Comparison of ENCODE assay signal across 30 mouse cellular contexts in the genomic region with DNA sequence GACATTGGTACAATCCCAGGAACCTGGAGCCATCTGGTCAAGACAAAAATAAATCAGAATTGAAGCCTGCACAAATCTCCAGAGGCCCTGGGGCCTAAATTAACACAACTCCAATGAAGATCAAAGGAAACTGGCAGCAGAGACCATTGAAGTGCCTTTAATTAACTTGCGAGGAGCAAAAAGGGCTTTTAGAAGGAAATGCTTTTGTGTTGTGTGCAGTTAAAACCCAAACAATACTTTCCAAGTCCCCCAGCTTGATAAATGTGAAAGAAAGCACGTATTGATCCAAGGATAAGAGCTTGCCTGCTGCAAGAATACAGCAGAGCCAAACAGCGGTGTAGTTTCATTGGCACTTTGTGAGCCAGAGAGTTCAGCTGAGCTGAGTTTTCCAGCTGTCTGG. TPM values are rescaled to one million over a fixed set of nuclear protein-coding genes. Genes with fewer than 3 reads are reported as not detected.
DNase-seq lines count a peak whose midpoint lies in the region; ATAC-seq and TF ChIP-seq lines count a peak whose summit lies in the region.
"Had no signal": no experiment of that assay in that cellular context is flagged by ENCODE, and none has a peak within 500 bp of the region (broad histone marks: within the 10 kb centered on the region; RNA-seq: fewer than 3 reads in every experiment).

No protein-coding gene starts in this region.

- no peak for ATAC-seq in forebrain, postnatal 0 days
- ATAC-seq in forebrain, embryonic 16.5 days, result no peak
- ATAC-seq: intestine, postnatal 0 days had no signal

- no peak overlapping the region for H3K9ac ChIP-seq in forebrain, postnatal 0 days
- no peak overlapping the region for H3K9ac ChIP-seq in forebrain, embryonic 16.5 days (replicated peaks; ENCODE audit: low read depth, low read length)
- H3K9ac ChIP-seq: embryonic facial prominence, embryonic 15.5 days; heart, embryonic 12.5 days; hindbrain, embryonic 13.5 days; liver, embryonic 14.5 days; neural tube, embryonic 13.5 days; stomach, embryonic 15.5 days had no signal

- DNase-seq in cerebellum, adult 11-12 months, result peak; percentile 3
- no peak for DNase-seq in cerebellum, adult 8-10 months
- peak; percentile 0 for DNase-seq in forebrain, postnatal 0 days
- peak; percentile 12 for DNase-seq in embryo, embryonic 10.5 days (ENCODE audit: low spot score)
- DNase-seq in testis, postnatal 14 days (ENCODE audit: low spot score), result no peak
- DNase-seq in embryonic facial prominence, embryonic 10.5 days (ENCODE audit: low spot score), result no peak
- DNase-seq: adrenal gland, adult 8-10 months; cerebellum, postnatal 25 days; heart, adult 2 months; heart, postnatal 4 days; kidney, adult 9 months; kidney, postnatal 14 days; layer of hippocampus, adult 9-11 months; liver; lung, adult 2 months; lung, postnatal 10 days; right cerebral cortex, postnatal 14 days; thymus, postnatal 14 days had no signal

- no peaks in the 10 kb centered on the region for H3K36me3 ChIP-seq in forebrain, postnatal 0 days (ENCODE audit: insufficient read depth)
- no peaks in the 10 kb centered on the region for H3K36me3 ChIP-seq in forebrain, embryonic 16.5 days (ENCODE audit: control insufficient read depth, insufficient read depth)
- no peaks in the 10 kb centered on the region for H3K36me3 ChIP-seq in embryonic facial prominence, embryonic 10.5 days (replicated peaks)
- H3K36me3 ChIP-seq: embryonic facial prominence, embryonic 15.5 days; heart, embryonic 12.5 days; hindbrain, embryonic 13.5 days; neural tube, embryonic 13.5 days; stomach, embryonic 15.5 days had no signal

- WGBS in forebrain, postnatal 0 days, result 21% methylated on average over 3 of the region's 3 CpGs
- WGBS in forebrain, embryonic 16.5 days, result 24% methylated on average over 3 of the region's 3 CpGs
- 39% methylated on average over 3 of the region's 3 CpGs for WGBS in embryonic facial prominence, embryonic 10.5 days

- H3K4me2 ChIP-seq in forebrain, postnatal 0 days (ENCODE audit: low read depth), result no peak overlapping the region
- H3K4me2 ChIP-seq in forebrain, embryonic 16.5 days (ENCODE audit: low read length), result no peak overlapping the region
- H3K4me2 ChIP-seq: embryonic facial prominence, embryonic 15.5 days; heart, embryonic 12.5 days; hindbrain, embryonic 13.5 days; midbrain, embryonic 11.5 days; neural tube, embryonic 13.5 days; stomach, embryonic 15.5 days had no signal

- no peaks in the 10 kb centered on the region for H3K9me3 ChIP-seq in forebrain, postnatal 0 days (ENCODE audit: low read length)
- no peaks in the 10 kb centered on the region for H3K9me3 ChIP-seq in forebrain, embryonic 16.5 days (ENCODE audit: control insufficient read depth, low read length)
- H3K9me3 ChIP-seq in embryonic facial prominence, embryonic 10.5 days, result no peaks in the 10 kb centered on the region
- H3K9me3 ChIP-seq: embryonic facial prominence, embryonic 15.5 days; heart, embryonic 12.5 days; hindbrain, embryonic 13.5 days; neural tube, embryonic 13.5 days; stomach, embryonic 15.5 days had no signal

- no peak overlapping the region for H3K4me3 ChIP-seq in forebrain, postnatal 0 days (ENCODE audit: low read depth, low read length)
- no peak overlapping the region for H3K4me3 ChIP-seq in forebrain, embryonic 16.5 days (replicated peaks; ENCODE audit: low read length)
- H3K4me3 ChIP-seq in embryonic facial prominence, embryonic 10.5 days, result no peak overlapping the region
- H3K4me3 ChIP-seq: embryonic facial prominence, embryonic 15.5 days; heart, adult 2 months; heart, embryonic 12.5 days; hindbrain, embryonic 13.5 days; neural tube, embryonic 13.5 days; stomach, embryonic 15.5 days had no signal

- H3K27ac ChIP-seq in forebrain, postnatal 0 days (ENCODE audit: low read depth, low read length), result no peak overlapping the region
- H3K27ac ChIP-seq in forebrain, embryonic 16.5 days (ENCODE audit: low read length), result no peak overlapping the region
- no peak overlapping the region for H3K27ac ChIP-seq in embryonic facial prominence, embryonic 10.5 days (replicated peaks)
- H3K27ac ChIP-seq: embryonic facial prominence, embryonic 15.5 days; heart, adult 2 months; hindbrain, embryonic 13.5 days; liver, embryonic 14.5 days; neural tube, embryonic 13.5 days; stomach, embryonic 15.5 days had no signal

- H3K4me1 ChIP-seq in forebrain, postnatal 0 days (ENCODE audit: insufficient read depth), result no peaks in the 10 kb centered on the region
- no peaks in the 10 kb centered on the region for H3K4me1 ChIP-seq in forebrain, embryonic 16.5 days (replicated peaks; ENCODE audit: control insufficient read depth, insufficient read depth, low read length)
- H3K4me1 ChIP-seq in embryonic facial prominence, embryonic 10.5 days, result no peaks in the 10 kb centered on the region
- H3K4me1 ChIP-seq: embryonic facial prominence, embryonic 15.5 days; heart, embryonic 12.5 days; hindbrain, embryonic 13.5 days; neural tube, embryonic 13.5 days; stomach, embryonic 15.5 days had no signal

- H3K27me3 ChIP-seq in forebrain, postnatal 0 days (ENCODE audit: insufficient read depth, low read length), result no peaks in the 10 kb centered on the region
- no peaks in the 10 kb centered on the region for H3K27me3 ChIP-seq in forebrain, embryonic 16.5 days (replicated peaks; ENCODE audit: control insufficient read depth, insufficient read depth, low read length)
- no peaks in the 10 kb centered on the region for H3K27me3 ChIP-seq in embryonic facial prominence, embryonic 10.5 days (replicated peaks; ENCODE audit: low read depth, poor library complexity, severe bottlenecking)
- H3K27me3 ChIP-seq: CH12.LX; embryonic facial prominence, embryonic 15.5 days; heart, embryonic 12.5 days; hindbrain, embryonic 13.5 days; neural tube, embryonic 13.5 days; stomach, embryonic 15.5 days had no signal

- TF ChIP-seq CTCF in forebrain, postnatal 0 days (IDR thresholded peaks at IDR 0.05; ENCODE audit: low read depth), result no peak

RNA-seq across cellular contexts. Expression of a gene that starts 48.5 kb away (rescaled TPM):
- total RNA-seq in forebrain, postnatal 0 days (2014; rRNA removed), result 0.23 TPM in 1 of 2 replicates, not detected in the other
- 0.11 and 0.23 TPM in 2 replicates for polyA plus RNA-seq in forebrain, postnatal 0 days (2015; fragmentation: Nextera tagmentation; extraction: Ambion mirVana)
- 0.11 and 0.16 TPM in 2 replicates for polyA plus RNA-seq in forebrain, embryonic 16.5 days (2015; fragmentation: Nextera tagmentation; extraction: Ambion mirVana)
- 0.05 and 0.15 TPM in 2 replicates for polyA plus RNA-seq in embryonic facial prominence, embryonic 10.5 days (2016; fragmentation: Nextera tagmentation; extraction: Ambion mirVana)
- total RNA-seq: adrenal gland, adult 8-10 months; heart, adult 2 months; heart, postnatal 4 days; left cerebral cortex, postnatal 14 days had no signal
- polyA plus RNA-seq: heart, adult 2 months; heart, postnatal 0 days; liver, embryonic 14.5 days had no signal

RNA-seq across cellular contexts. Expression of a gene that starts 49.1 kb away (rescaled TPM):
- total RNA-seq in forebrain, postnatal 0 days (2014; rRNA removed), result 15.5 and 23.7 TPM in 2 replicates
- 4.6 and 7.3 TPM in 2 replicates for polyA plus RNA-seq in forebrain, postnatal 0 days (2015; fragmentation: Nextera tagmentation; extraction: Ambion mirVana)
- polyA plus RNA-seq in forebrain, embryonic 16.5 days (2015; fragmentation: Nextera tagmentation; extraction: Ambion mirVana), result 4.1 and 4.6 TPM in 2 replicates
- polyA plus RNA-seq in embryonic facial prominence, embryonic 10.5 days (2016; fragmentation: Nextera tagmentation; extraction: Ambion mirVana), result 1.4 and 2.2 TPM in 2 replicates

Comparison
In these comparisons a context has a peak if more than half of its experiments do, and no peak if none do; other contexts are left out.
1. DNase-seq: peak in cerebellum, adult 11-12 months (single experiment), forebrain, postnatal 0 days (single experiment) and embryo, embryonic 10.5 days (single experiment); none in cerebellum, adult 8-10 months (single experiment), testis, postnatal 14 days (single experiment) and embryonic facial prominence, embryonic 10.5 days (single experiment).